Mouse (Mus musculus): ENCODE measurements around the gene Gfod1. TPM values are rescaled to one million over a fixed set of nuclear protein-coding genes. Genes with fewer than 3 reads are reported as not detected.

Gene Gfod1
- polyA plus RNA-seq, 1 experiment from 2014 or later = 0.10 TPM

DNA sequence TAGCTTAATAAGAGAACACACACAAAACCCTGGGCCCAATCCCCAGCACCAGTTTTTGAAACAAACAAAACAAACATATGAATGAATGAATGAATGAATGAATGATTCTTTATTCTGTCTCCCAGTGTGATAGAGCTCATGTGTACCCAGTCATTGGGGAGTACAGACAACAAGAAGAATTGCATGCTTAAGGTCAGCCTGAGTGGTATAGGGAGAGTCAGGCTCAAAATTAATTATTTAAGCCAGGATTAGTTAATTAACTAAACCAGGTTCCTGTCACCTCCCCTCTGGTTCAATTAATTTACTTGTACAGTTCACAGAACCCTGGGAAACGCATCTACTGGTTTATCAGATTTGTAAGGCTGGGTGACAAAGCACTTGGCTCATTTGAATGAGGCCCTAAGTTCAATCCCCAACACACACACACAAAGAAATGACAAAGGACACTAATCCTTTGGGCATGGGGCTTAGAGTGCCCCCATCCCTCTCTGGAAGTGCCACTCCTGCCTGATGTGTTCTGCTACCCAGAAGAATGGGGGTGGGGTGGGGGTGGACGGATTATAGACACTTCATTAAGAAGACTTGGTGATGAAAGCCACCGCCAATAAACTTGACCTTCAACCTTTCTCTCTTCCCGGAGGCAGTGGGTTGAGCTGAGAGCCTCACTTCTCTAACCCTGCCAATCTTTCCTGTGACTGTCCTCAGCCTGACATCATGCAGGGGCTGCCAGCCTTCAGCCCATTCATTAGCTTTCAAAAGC is 34.3 kb downstream of the Gfod1 start:
- H3K27ac ChIP-seq (replicated peaks) = peak overlapping the region; percentile 62
- 11% methylated on average over 4 of the region's 4 CpGs for WGBS
- peak; percentile 83 for DNase-seq (ENCODE audit: low spot score)
- no peak overlapping the region for H3K4me3 ChIP-seq
- peaks cover 47% of the 10 kb centered on the region for H3K4me1 ChIP-seq
- H3K9me3 ChIP-seq (replicated peaks) = no peaks in the 10 kb centered on the region
- no peaks in the 10 kb centered on the region for H3K36me3 ChIP-seq
- peaks cover 89% of the 10 kb centered on the region for H3K27me3 ChIP-seq (ENCODE audit: low read depth, poor library complexity, severe bottlenecking)

DNA sequence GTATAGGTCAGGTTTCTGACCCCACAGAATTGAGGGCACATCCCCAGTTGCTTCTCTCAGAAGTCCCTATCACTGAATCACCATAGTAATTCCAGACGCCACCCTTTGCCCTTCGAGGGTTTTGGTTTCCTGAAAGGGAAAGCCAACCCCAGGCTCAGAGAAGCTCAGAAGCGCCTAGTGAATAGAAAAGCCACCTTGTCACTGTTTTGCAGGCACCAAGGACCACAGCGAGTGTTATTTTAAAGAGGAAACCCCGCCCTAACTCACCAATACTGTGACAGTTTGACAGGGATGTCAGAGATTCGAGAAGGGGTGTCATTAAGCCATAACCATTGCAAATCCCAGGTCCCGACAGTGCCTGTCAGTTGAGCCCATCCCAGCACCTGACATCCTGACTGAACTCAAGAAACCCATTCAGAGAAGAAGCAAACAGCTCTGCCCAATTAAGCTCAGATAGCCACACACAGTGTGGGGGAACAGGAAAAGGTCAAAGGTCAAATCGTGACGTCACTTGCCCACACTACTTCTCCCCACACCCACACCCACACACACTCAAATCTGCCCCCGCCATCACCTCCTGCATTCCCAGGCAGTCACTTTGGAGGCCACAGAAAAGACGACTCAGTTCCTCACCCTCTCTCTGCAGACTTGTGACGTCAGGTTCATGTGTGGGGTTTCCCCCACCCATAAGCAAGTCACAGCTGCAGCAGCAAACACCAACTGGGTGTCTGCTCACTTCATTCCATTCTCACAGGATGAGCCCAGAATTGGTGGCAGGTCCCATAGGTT is 35.2 kb downstream of the Gfod1 start:
- H3K36me3 ChIP-seq = no peaks in the 10 kb centered on the region
- peak; percentile 31 for DNase-seq (ENCODE audit: low spot score)
- peaks cover 89% of the 10 kb centered on the region for H3K27me3 ChIP-seq (ENCODE audit: low read depth, poor library complexity, severe bottlenecking)
- peak overlapping the region; percentile 62 for H3K27ac ChIP-seq (replicated peaks)
- no peak overlapping the region for H3K4me3 ChIP-seq
- WGBS = 54% methylated on average over 12 of the region's 12 CpGs
- no peaks in the 10 kb centered on the region for H3K9me3 ChIP-seq (replicated peaks)
- peaks cover 44% of the 10 kb centered on the region for H3K4me1 ChIP-seq

DNA sequence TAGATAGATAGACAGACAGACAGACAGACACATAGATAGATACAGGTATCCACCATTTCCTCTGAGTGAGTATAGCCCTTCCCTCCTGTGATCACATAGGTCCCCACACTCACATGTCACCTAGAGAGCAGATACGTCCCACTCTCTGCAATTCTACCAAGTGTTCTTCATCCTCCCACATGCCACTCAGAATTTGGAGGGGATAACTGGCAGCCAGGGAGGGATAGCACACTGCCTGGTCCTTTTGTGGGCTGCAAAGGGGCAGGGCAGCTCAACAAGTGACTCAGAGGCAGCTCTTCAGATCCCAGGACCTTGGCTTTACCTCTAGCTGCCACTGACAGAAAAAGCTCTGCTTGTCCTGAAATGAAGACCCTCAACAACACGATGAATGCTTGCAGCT is 36.1 kb downstream of the Gfod1 start:
- no peaks in the 10 kb centered on the region for H3K36me3 ChIP-seq
- no peaks in the 10 kb centered on the region for H3K9me3 ChIP-seq (replicated peaks)
- no peak overlapping the region for H3K4me3 ChIP-seq
- no peak overlapping the region for H3K27ac ChIP-seq (replicated peaks)
- H3K27me3 ChIP-seq (ENCODE audit: low read depth, poor library complexity, severe bottlenecking) = peaks cover 89% of the 10 kb centered on the region
- DNase-seq (ENCODE audit: low spot score) = no peak
- WGBS = 87% methylated on average over 2 of the region's 2 CpGs
- peaks cover 44% of the 10 kb centered on the region for H3K4me1 ChIP-seq

DNA sequence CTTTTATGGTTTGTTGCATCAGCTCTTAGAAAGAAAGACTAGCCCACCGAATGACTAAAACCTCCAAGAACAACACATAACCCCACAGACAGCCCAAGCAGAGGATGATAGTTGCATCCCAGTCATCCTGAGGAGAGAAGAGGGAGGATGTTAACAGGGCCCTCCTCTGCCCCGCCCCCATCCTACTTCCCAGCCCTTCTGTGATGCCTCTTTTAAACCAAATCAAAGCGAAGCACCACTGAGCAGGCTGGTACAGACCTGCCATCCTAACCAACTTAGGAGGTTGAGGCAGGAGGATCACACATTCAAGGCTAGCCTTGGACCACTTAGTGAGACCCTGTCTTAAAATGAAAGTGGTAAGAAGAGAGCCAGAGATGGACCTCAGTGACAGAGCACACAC is 36.8 kb downstream of the Gfod1 start:
- H3K4me3 ChIP-seq = no peak overlapping the region
- peaks cover 44% of the 10 kb centered on the region for H3K4me1 ChIP-seq
- no peaks in the 10 kb centered on the region for H3K9me3 ChIP-seq (replicated peaks)
- no peaks in the 10 kb centered on the region for H3K36me3 ChIP-seq
- H3K27ac ChIP-seq (replicated peaks) = no peak overlapping the region
- no peak for DNase-seq (ENCODE audit: low spot score)
- 86% methylated on average over 3 of the region's 3 CpGs for WGBS
- H3K27me3 ChIP-seq (ENCODE audit: low read depth, poor library complexity, severe bottlenecking) = peaks cover 82% of the 10 kb centered on the region

DNA sequence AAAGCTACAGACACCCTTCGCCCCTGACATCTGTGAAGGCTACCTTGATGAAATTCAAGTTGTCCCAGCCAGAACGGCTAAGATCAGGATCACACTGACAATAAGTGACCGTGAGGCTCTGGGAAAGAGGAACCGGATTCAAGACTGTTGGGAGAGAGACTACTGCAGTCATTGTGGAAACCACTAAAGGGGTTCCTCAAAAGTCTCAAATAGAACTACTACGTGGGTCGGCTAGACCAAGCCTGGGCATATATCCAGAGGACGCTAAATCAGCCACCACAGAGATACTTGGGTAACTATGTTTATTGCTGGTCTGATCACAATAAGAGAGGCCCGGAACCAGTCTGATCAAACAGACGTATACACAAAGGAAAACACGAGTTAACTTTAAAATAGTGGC is 37.6 kb downstream of the Gfod1 start:
- H3K9me3 ChIP-seq (replicated peaks) = no peaks in the 10 kb centered on the region
- H3K27me3 ChIP-seq (ENCODE audit: low read depth, poor library complexity, severe bottlenecking) = peaks cover 73% of the 10 kb centered on the region
- no peak overlapping the region for H3K4me3 ChIP-seq
- no peak overlapping the region for H3K27ac ChIP-seq (replicated peaks)
- peaks cover 41% of the 10 kb centered on the region for H3K4me1 ChIP-seq
- H3K36me3 ChIP-seq = no peaks in the 10 kb centered on the region
- DNase-seq (ENCODE audit: low spot score) = no peak
- WGBS = 91% methylated on average over 10 of the region's 10 CpGs

DNA sequence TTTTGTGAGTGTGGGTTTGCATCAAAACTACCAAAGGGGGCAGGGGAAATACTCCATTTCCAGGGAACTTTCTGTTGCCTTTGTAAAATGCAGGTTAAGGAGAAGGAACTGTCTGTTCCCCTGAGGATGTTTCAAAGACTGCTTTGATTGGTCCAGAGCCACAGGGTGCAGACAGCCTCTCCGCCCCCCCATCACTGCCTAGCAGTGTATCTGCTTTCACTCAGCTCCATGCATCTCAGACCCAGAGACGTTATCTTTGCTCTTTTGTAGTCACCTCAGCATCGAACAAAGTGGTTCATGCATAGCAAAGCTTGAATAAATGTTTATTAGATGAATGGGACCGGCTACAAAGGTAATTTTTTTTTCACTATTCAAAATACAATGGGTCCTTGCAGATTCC is 38.9 kb downstream of the Gfod1 start:
- Histone ChIP-seq H3K4me1 (peaks cover 34% of the 10 kb centered on the region), H3K36me3 (no peaks in the 10 kb centered on the region), H3K9me3 (replicated peaks) (no peaks in the 10 kb centered on the region), H3K27me3 (ENCODE audit: low read depth, poor library complexity, severe bottlenecking) (peaks cover 61% of the 10 kb centered on the region), H3K4me3 (no peak overlapping the region), H3K27ac (replicated peaks) (no peak overlapping the region)
- 53% methylated on average over 4 of the region's 4 CpGs for WGBS
- no peak for DNase-seq (ENCODE audit: low spot score)

DNA sequence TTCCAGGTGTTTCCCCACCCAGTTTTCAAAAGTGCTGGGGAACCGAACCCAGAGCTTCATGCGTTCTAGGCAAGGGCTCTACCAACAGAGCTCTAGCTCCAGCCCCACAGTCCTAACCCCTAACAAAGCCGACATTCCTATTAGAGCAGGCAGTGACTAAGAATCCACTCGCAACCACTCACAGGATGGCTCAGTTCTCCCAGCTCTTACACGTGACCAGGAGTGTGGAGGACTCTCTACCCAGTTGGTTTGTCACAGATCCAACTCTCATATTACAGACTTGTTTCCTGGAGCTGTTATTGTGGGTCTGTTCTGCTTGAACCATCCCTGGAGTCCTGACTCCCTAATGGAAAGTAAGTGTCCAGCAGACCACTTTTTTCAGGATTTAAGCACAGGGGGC is 40.3 kb downstream of the Gfod1 start:
- no peaks in the 10 kb centered on the region for H3K36me3 ChIP-seq
- no peak overlapping the region for H3K27ac ChIP-seq (replicated peaks)
- no peak for DNase-seq (ENCODE audit: low spot score)
- H3K4me3 ChIP-seq = no peak overlapping the region
- H3K4me1 ChIP-seq = peaks cover 19% of the 10 kb centered on the region
- 86% methylated on average over 5 of the region's 5 CpGs for WGBS
- peaks cover 55% of the 10 kb centered on the region for H3K27me3 ChIP-seq (ENCODE audit: low read depth, poor library complexity, severe bottlenecking)
- no peaks in the 10 kb centered on the region for H3K9me3 ChIP-seq (replicated peaks)

DNA sequence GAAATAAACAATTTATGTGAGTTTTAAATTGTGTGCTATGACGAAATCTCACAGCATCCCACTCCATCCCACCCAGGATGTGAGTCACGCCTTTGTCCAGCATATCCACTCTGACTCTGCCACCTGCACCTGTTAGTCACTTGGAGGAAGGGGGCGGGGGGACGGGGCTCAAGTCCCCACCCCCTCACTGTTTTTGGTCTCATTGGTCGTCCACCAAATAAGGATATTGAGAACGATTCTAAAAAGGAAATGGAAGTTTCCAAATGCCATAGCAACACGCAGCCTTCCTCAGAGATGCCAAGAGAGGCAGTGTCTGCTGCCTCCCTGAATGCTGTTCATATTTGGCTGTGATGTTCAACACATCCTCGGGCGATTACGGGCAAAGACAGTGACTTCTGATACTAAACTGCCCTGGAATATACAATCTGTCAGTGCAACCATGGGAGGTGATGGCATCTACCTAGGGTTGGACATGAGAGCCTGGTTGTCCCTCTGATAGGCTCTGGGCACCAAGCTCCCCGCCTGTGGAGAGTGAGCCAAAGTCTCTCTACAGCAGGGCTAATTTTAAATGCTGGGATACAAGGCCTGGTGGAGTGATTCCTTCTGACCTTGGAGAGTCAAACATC is 41.7 kb downstream of the Gfod1 start:
- WGBS = 91% methylated on average over 11 of the region's 11 CpGs
- DNase-seq (ENCODE audit: low spot score) = no peak
- Histone ChIP-seq H3K9me3 (replicated peaks) (no peaks in the 10 kb centered on the region), H3K4me1 (peaks cover 11% of the 10 kb centered on the region; the same call in 1 of the 2 replicates), H3K27ac (replicated peaks) (no peak overlapping the region), H3K27me3 (ENCODE audit: low read depth, poor library complexity, severe bottlenecking) (peaks cover 41% of the 10 kb centered on the region), H3K36me3 (no peaks in the 10 kb centered on the region), H3K4me3 (no peak overlapping the region)

DNA sequence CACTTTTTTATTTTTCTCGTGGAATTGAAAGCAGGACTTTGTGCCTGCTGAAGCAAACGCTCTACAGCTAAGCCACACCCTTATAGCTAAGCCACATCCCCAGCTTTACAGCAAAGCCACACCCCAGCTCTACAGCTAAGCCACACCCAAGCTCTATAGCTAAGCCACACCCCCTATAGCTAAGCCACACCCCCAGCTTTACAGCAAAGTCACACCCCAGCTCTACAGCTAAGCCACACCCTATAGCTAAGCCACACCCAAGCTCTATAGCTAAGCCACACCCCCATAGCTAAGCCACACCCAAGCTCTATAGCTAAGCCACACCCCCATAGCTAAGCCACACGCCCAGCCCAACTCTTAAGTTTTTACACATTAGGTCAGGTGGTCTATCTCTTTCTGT is 42.7 kb downstream of the Gfod1 start:
- WGBS = 76% methylated on average over 3 of the region's 3 CpGs
- DNase-seq (ENCODE audit: low spot score) = no peak
- Histone ChIP-seq H3K27me3 (ENCODE audit: low read depth, poor library complexity, severe bottlenecking) (peaks cover 32% of the 10 kb centered on the region), H3K4me3 (no peak overlapping the region), H3K36me3 (no peaks in the 10 kb centered on the region), H3K9me3 (replicated peaks) (no peaks in the 10 kb centered on the region), H3K27ac (replicated peaks) (no peak overlapping the region), H3K4me1 (peaks cover 11% of the 10 kb centered on the region; the same call in 1 of the 2 replicates)

DNA sequence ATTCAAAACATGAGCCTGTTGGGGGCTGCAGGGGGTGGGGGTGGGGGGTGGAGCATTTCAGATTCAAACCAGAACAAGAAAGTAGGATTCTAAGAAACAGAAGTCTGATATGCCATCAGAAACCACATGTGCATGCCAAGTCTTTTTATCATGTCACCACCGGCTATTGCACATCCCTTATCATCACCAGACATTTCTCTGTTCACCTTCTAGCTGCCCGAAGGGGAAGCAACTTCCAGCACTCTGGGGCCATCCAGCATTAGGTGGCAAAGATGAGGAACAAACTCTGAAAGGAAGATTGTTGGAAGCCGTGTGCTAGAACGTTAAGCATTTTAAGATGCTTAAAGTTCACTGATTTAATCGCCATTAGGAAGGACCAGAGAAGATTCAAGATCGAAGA is 43.2 kb downstream of the Gfod1 start:
- WGBS = 82% methylated on average over 6 of the region's 6 CpGs

DNA sequence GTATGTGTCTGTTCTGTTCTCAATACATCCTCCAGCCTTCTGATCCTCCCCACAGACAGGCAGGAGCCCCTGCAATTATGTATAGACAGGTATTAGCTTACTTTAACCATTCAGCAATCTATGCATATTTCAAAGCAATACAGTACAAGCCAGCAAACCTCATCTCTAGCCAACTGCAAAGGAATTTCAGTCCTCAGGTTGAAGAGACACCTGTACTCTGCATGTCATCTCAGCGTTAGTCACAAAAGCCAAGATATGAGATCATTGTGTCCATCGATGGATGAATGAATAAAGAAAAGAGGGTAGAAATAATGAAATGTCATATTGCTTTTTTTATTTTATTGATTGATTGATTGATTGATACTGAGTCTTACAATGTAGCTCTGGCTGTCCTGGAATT is 47.5 kb downstream of the Gfod1 start:
- no peaks in the 10 kb centered on the region for H3K36me3 ChIP-seq
- H3K27me3 ChIP-seq (ENCODE audit: low read depth, poor library complexity, severe bottlenecking) = no peaks in the 10 kb centered on the region
- no peaks in the 10 kb centered on the region for H3K9me3 ChIP-seq (replicated peaks)
- no peak for DNase-seq (ENCODE audit: low spot score)
- peaks cover 4% of the 10 kb centered on the region; the same call in 1 of the 2 replicates for H3K4me1 ChIP-seq
- no peak overlapping the region for H3K27ac ChIP-seq (replicated peaks)
- WGBS = 94% methylated on average over 2 of the region's 2 CpGs
- no peak overlapping the region for H3K4me3 ChIP-seq

More for the DNA sequence above, 43.2 kb downstream of the Gfod1 start:
- no peak for DNase-seq (ENCODE audit: low spot score)
- Histone ChIP-seq H3K9me3 (replicated peaks) (no peaks in the 10 kb centered on the region), H3K27ac (replicated peaks) (no peak overlapping the region), H3K4me3 (no peak overlapping the region), H3K4me1 (peaks cover 11% of the 10 kb centered on the region; the same call in 1 of the 2 replicates), H3K36me3 (no peaks in the 10 kb centered on the region), H3K27me3 (ENCODE audit: low read depth, poor library complexity, severe bottlenecking) (peaks cover 26% of the 10 kb centered on the region)

DNA sequence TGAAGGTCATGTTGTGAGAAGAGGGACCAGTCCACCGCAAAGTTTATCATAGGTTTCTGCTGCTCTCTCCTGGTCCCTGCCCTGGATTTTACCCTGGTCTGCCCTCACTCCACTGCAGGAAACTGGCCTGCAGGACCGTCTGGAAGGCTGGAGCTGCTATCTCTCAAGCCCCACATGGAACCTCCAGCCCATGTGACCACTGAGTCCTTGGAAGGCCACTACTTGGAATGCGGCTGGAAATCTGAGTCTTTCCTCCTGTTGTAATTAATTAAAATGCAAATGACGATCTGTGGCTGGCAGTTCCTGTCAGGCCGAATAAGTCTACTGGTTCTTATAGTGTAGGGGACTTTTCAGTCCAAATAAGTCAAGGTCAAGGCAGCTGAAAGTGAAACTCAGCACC is 50.4 kb downstream of the Gfod1 start:
- no peak for DNase-seq (ENCODE audit: low spot score)
- Histone ChIP-seq H3K36me3 (no peaks in the 10 kb centered on the region), H3K9me3 (replicated peaks) (no peaks in the 10 kb centered on the region), H3K4me1 (peaks cover 14% of the 10 kb centered on the region), H3K27ac (replicated peaks) (no peak overlapping the region), H3K4me3 (no peak overlapping the region), H3K27me3 (ENCODE audit: low read depth, poor library complexity, severe bottlenecking) (no peaks in the 10 kb centered on the region)
- 64% methylated on average over 5 of the region's 5 CpGs for WGBS
